Mouse (Mus musculus) heart, postnatal 10 days (tissue): ENCODE measurements around the gene Hist1h3c. TPM values are rescaled to one million over a fixed set of nuclear protein-coding genes. Genes with fewer than 3 reads are reported as not detected.

Experiments
- microRNA-seq, 2 experiments: library from miRNA; unstranded; fragments of <30 nt; microRNA quantifications; one replicate each; pipeline ENCODE4 v1.2.0; 2022
- total RNA-seq, 2 experiments: library from RNA; stranded (reverse); gene quantifications; 2 replicates each; pipeline ENCODE4 v1.2.3; 2021

Hist1h3c gene
- total RNA-seq, 2 experiments from 2014 or later, result 84.0 to 101 TPM

Small RNAs within 50 kb of the gene (microRNA-seq; reads per million reads assigned to microRNA genes)
- gene Gm44314 (0 reads per million in 2 experiments), gene Gm44484 (0 reads per million in 2 experiments)

Other genes with a start within 250 kb of the Hist1h3c start
- 100 to 1,000 TPM; 743 to 812 TPM for gene Hist1h4h, start 214.6 kb downstream of the Hist1h3c start, total RNA-seq
- 100 to 1,000 TPM; 171 to 245 TPM for gene Hist1h2af, start 211.7 kb downstream of the Hist1h3c start, total RNA-seq
- 10 to 100 TPM; 45.9 to 66.2 TPM for gene Hist1h3g, start 210.2 kb downstream of the Hist1h3c start, total RNA-seq
- 10 to 100 TPM in 1 of 2 experiments, 1 to 10 TPM in 1; 9.2 to 11.2 TPM for gene Hist1h2bh, start 202.2 kb downstream of the Hist1h3c start, total RNA-seq
- gene Hist1h3f, start 201.6 kb downstream of the Hist1h3c start, total RNA-seq, result 10 to 100 TPM; 52.6 to 63.4 TPM
- 100 to 1,000 TPM; 308 to 354 TPM for gene Hist1h4f, start 194.0 kb downstream of the Hist1h3c start, total RNA-seq
- gene Hist1h1d, start 192.3 kb downstream of the Hist1h3c start, total RNA-seq, result 10 to 100 TPM; 16.9 to 20.1 TPM
- 100 to 1,000 TPM; 125 to 161 TPM for gene Hist1h3e, start 183.2 kb downstream of the Hist1h3c start, total RNA-seq
- gene Hist1h2ae, start 174.4 kb downstream of the Hist1h3c start, total RNA-seq, result 10 to 100 TPM; 38.7 to 42.6 TPM
- gene Hist1h2bg, start 174.2 kb downstream of the Hist1h3c start, total RNA-seq, result 100 to 1,000 TPM; 285 to 300 TPM
- gene Hist1h2bf, start 171.4 kb downstream of the Hist1h3c start, total RNA-seq, result 100 to 1,000 TPM; 116 to 129 TPM
- 10 to 100 TPM; 32.3 to 37.7 TPM for gene Hist1h2ad, start 171.2 kb downstream of the Hist1h3c start, total RNA-seq
- gene Hist1h3d, start 169.8 kb downstream of the Hist1h3c start, total RNA-seq, result 10 to 100 TPM; 26.2 to 30.6 TPM
- 100 to 1,000 TPM; 167 to 189 TPM for gene Hist1h4d, start 164.0 kb downstream of the Hist1h3c start, total RNA-seq
- 10 to 100 TPM; 18.8 to 19.8 TPM for gene Hist1h2be, start 124.5 kb downstream of the Hist1h3c start, total RNA-seq
- 100 to 1,000 TPM; 138 to 168 TPM for gene Hist1h1e, start 123.0 kb downstream of the Hist1h3c start, total RNA-seq
- 1 to 10 TPM; 5.1 to 6.2 TPM for gene Hist1h2ac, start 61.7 kb downstream of the Hist1h3c start, total RNA-seq
- gene Hist1h2bc, start 61.4 kb downstream of the Hist1h3c start, total RNA-seq, result 10 to 100 TPM; 50.8 to 51.3 TPM
- gene Hist1h1t, start 49.8 kb downstream of the Hist1h3c start, total RNA-seq, result under 1 TPM; 0.29 to 0.67 TPM
- 100 to 1,000 TPM; 105 to 116 TPM for gene Hist1h4c, start 47.1 kb downstream of the Hist1h3c start, total RNA-seq
- gene Hfe, start 34.7 kb downstream of the Hist1h3c start, total RNA-seq, result 10 to 100 TPM; 26.7 to 32.4 TPM
- 100 to 1,000 TPM; 299 to 383 TPM for gene Hist1h1c, start 6.8 kb downstream of the Hist1h3c start, total RNA-seq
- 100 to 1,000 TPM; 105 to 106 TPM for gene Hist1h2bb, start 1.1 kb upstream of the Hist1h3c start, total RNA-seq
- gene Hist1h2ab, start 5.5 kb upstream of the Hist1h3c start, total RNA-seq, result 100 to 1,000 TPM; 166 to 169 TPM
- 100 to 1,000 TPM; 221 to 266 TPM for gene Hist1h3b, start 6.7 kb upstream of the Hist1h3c start, total RNA-seq
- gene Hist1h4b, start 11.4 kb upstream of the Hist1h3c start, total RNA-seq, result 100 to 1,000 TPM; 130 to 151 TPM
- 100 to 1,000 TPM; 162 to 177 TPM for gene Hist1h4a, start 15.6 kb upstream of the Hist1h3c start, total RNA-seq
- 100 to 1,000 TPM; 160 to 202 TPM for gene Hist1h3a, start 16.8 kb upstream of the Hist1h3c start, total RNA-seq
- gene Hist1h1a, start 18.1 kb upstream of the Hist1h3c start, total RNA-seq, result 100 to 1,000 TPM; 109 to 127 TPM
- not detected for gene Trim38, start 24.3 kb upstream of the Hist1h3c start, total RNA-seq
- not detected for gene Slc17a2, start 61.4 kb upstream of the Hist1h3c start, total RNA-seq
- not detected for gene Slc17a3, start 93.8 kb upstream of the Hist1h3c start, total RNA-seq
- not detected for gene Slc17a1, start 122.1 kb upstream of the Hist1h3c start, total RNA-seq
- not detected for gene Slc17a4, start 169.4 kb upstream of the Hist1h3c start, total RNA-seq
- gene Hist1h2ba, start 188.6 kb upstream of the Hist1h3c start, total RNA-seq, result not detected
- gene Hist1h2aa, start 188.9 kb upstream of the Hist1h3c start, total RNA-seq, result not detected
- gene Scgn, start 245.6 kb upstream of the Hist1h3c start, total RNA-seq, result not detected